Mouse (Mus musculus): ENCODE measurements at regions not wholly inside any gene's neighbourhood (a gene's known extent, or its start where the extent isn't known, plus 50 kb on each side); places are given as distances from the start of the nearest gene placed in this dataset.

GRCm38 (mm10) chr14:29895332-29895988 lies 72.6 kb upstream of the Selenok start:
- Histone ChIP-seq H3K4me1 (replicated peaks; ENCODE audit: control insufficient read depth, insufficient read depth, low read length) (no peaks in the 10 kb centered on the region; the same call in 1 of the 2 replicates), H3K4me3 (replicated peaks; ENCODE audit: low read length) (no peak overlapping the region), H3K4me2 (replicated peaks) (no peak overlapping the region), H3K9me3 (ENCODE audit: control insufficient read depth, low read length) (no peaks in the 10 kb centered on the region), H3K36me3 (replicated peaks; ENCODE audit: control insufficient read depth, insufficient read depth) (no peaks in the 10 kb centered on the region), H3K27ac (no peak overlapping the region), H3K27me3 (ENCODE audit: control insufficient read depth, insufficient read depth, low read length) (no peaks in the 10 kb centered on the region), H3K9ac (no peak overlapping the region)
- 77% methylated on average over 2 of the region's 2 CpGs for WGBS
- DNase-seq (ENCODE audit: low spot score) = peak; percentile 78
- peak; percentile 60; the same call in 1 of the 2 replicates for ATAC-seq (ENCODE audit: low FRiP score)

- Histone ChIP-seq H3K9me3 (ENCODE audit: control insufficient read depth, low read length) (no peaks in the 10 kb centered on the region), H3K27me3 (ENCODE audit: control insufficient read depth, insufficient read depth, low read length) (no peaks in the 10 kb centered on the region), H3K36me3 (replicated peaks; ENCODE audit: control insufficient read depth, insufficient read depth) (no peaks in the 10 kb centered on the region), H3K4me2 (replicated peaks) (no peak overlapping the region), H3K4me3 (replicated peaks; ENCODE audit: low read length) (no peak overlapping the region), H3K4me1 (replicated peaks; ENCODE audit: control insufficient read depth, insufficient read depth, low read length) (no peaks in the 10 kb centered on the region; the same call in 1 of the 2 replicates), H3K27ac (no peak overlapping the region), H3K9ac (no peak overlapping the region)
- WGBS = 75% methylated on average over 6 of the region's 6 CpGs
- DNase-seq (ENCODE audit: low spot score) (no peak), ATAC-seq (ENCODE audit: low FRiP score) (no peak)
These were observed 72.0 kb upstream of the Selenok start for GRCm38 (mm10) chr14:29895989-29896675.

- no peaks in the 10 kb centered on the region for H3K27me3 ChIP-seq (ENCODE audit: control insufficient read depth, insufficient read depth, low read length)
- 73% methylated on average over 6 of the region's 6 CpGs for WGBS
- H3K9me3 ChIP-seq (ENCODE audit: control insufficient read depth, low read length) = no peaks in the 10 kb centered on the region
- H3K36me3 ChIP-seq (replicated peaks; ENCODE audit: control insufficient read depth, insufficient read depth) = no peaks in the 10 kb centered on the region
- H3K27ac ChIP-seq = no peak overlapping the region
- H3K9ac ChIP-seq = no peak overlapping the region
- H3K4me3 ChIP-seq (replicated peaks; ENCODE audit: low read length) = no peak overlapping the region
- no peak overlapping the region for H3K4me2 ChIP-seq (replicated peaks)
- ATAC-seq (ENCODE audit: low FRiP score) = no peak
- H3K4me1 ChIP-seq (replicated peaks; ENCODE audit: control insufficient read depth, insufficient read depth, low read length) = no peaks in the 10 kb centered on the region
- DNase-seq (ENCODE audit: low spot score) = no peak
These were observed 67.2 kb upstream of the Selenok start for GRCm38 (mm10) chr14:29900931-29901330.

- Histone ChIP-seq H3K36me3 (replicated peaks; ENCODE audit: control insufficient read depth, insufficient read depth) (no peaks in the 10 kb centered on the region), H3K4me3 (replicated peaks; ENCODE audit: low read length) (no peak overlapping the region), H3K9ac (no peak overlapping the region), H3K4me2 (replicated peaks) (no peak overlapping the region), H3K4me1 (replicated peaks; ENCODE audit: control insufficient read depth, insufficient read depth, low read length) (no peaks in the 10 kb centered on the region), H3K9me3 (ENCODE audit: control insufficient read depth, low read length) (no peaks in the 10 kb centered on the region), H3K27ac (no peak overlapping the region), H3K27me3 (ENCODE audit: control insufficient read depth, insufficient read depth, low read length) (no peaks in the 10 kb centered on the region)
- 78% methylated on average over 3 of the region's 3 CpGs for WGBS
- DNase-seq (ENCODE audit: low spot score) (no peak), ATAC-seq (ENCODE audit: low FRiP score) (no peak)
These were observed 64.5 kb upstream of the Selenok start for GRCm38 (mm10) chr14:29903574-29903973.

GRCm38 (mm10) chr14:29904856-29905255 lies 63.3 kb upstream of the Selenok start:
- Histone ChIP-seq H3K36me3 (replicated peaks; ENCODE audit: control insufficient read depth, insufficient read depth) (no peaks in the 10 kb centered on the region), H3K4me3 (replicated peaks; ENCODE audit: low read length) (no peak overlapping the region), H3K4me1 (replicated peaks; ENCODE audit: control insufficient read depth, insufficient read depth, low read length) (no peaks in the 10 kb centered on the region), H3K9me3 (ENCODE audit: control insufficient read depth, low read length) (no peaks in the 10 kb centered on the region), H3K4me2 (replicated peaks) (no peak overlapping the region), H3K27me3 (ENCODE audit: control insufficient read depth, insufficient read depth, low read length) (no peaks in the 10 kb centered on the region), H3K9ac (no peak overlapping the region), H3K27ac (no peak overlapping the region)
- 86% methylated on average over 6 of the region's 6 CpGs for WGBS
- no peak for DNase-seq (ENCODE audit: low spot score)
- no peak for ATAC-seq (ENCODE audit: low FRiP score)

- no peak for ATAC-seq (ENCODE audit: low FRiP score)
- no peak overlapping the region for H3K9ac ChIP-seq
These were observed 58.4 kb upstream of the Selenok start for GRCm38 (mm10) chr14:29909741-29910140.

More at GRCm38 (mm10) chr14:29909741-29910140, 58.4 kb upstream of the Selenok start:
- Histone ChIP-seq H3K27ac (no peak overlapping the region), H3K9me3 (ENCODE audit: control insufficient read depth, low read length) (no peaks in the 10 kb centered on the region), H3K27me3 (ENCODE audit: control insufficient read depth, insufficient read depth, low read length) (no peaks in the 10 kb centered on the region), H3K4me2 (replicated peaks) (no peak overlapping the region), H3K4me3 (replicated peaks; ENCODE audit: low read length) (no peak overlapping the region), H3K4me1 (replicated peaks; ENCODE audit: control insufficient read depth, insufficient read depth, low read length) (no peaks in the 10 kb centered on the region), H3K36me3 (replicated peaks; ENCODE audit: control insufficient read depth, insufficient read depth) (no peaks in the 10 kb centered on the region)
- no peak for DNase-seq (ENCODE audit: low spot score)
- 50% methylated on average over 8 of the region's 8 CpGs for whole genome bisulfite sequencing

All from hindbrain, embryonic 14.5 days (tissue).